Mouse (Mus musculus) hindbrain, embryonic 10.5 days (tissue): ENCODE measurements around the gene Plekhg3. TPM values are rescaled to one million over a fixed set of nuclear protein-coding genes. Genes with fewer than 3 reads are reported as not detected.

Experiments used
- DNase-seq: peaks from one replicate; pipeline ENCODE4 v3.0.0-alpha.2; 2017; ENCODE audit warnings: low spot score
- H3K27ac ChIP-seq: fragments of 300-500 bp; sonication (generic); 2 replicates; pipeline ENCODE4 v1.5.1; 2016; ENCODE audit warnings: mild to moderate bottlenecking, moderate library complexity
- H3K27me3 ChIP-seq: fragments of 300-500 bp; sonication (generic); 2 replicates; pipeline ENCODE4 v1.6.1; 2016; ENCODE audit warnings: mild to moderate bottlenecking; ENCODE audit not compliant: poor library complexity, insufficient read depth, severe bottlenecking
- H3K36me3 ChIP-seq: fragments of 300-500 bp; sonication (generic); 2 replicates; pipeline ENCODE4 v1.6.1; 2016; ENCODE audit warnings: mild to moderate bottlenecking, moderate library complexity
- H3K4me1 ChIP-seq: fragments of 300-500 bp; sonication (generic); replicated peaks from 2 replicates; pipeline ENCODE4 v1.6.1; 2016; ENCODE audit warnings: mild to moderate bottlenecking
- H3K4me3 ChIP-seq: fragments of 300-500 bp; sonication (generic); 2 replicates; pipeline ENCODE4 v1.5.1; 2016; ENCODE audit warnings: mild to moderate bottlenecking, moderate library complexity
- H3K9me3 ChIP-seq: fragments of 300-500 bp; sonication (generic); 2 replicates; pipeline ENCODE4 v1.6.1; 2016; ENCODE audit warnings: mild to moderate bottlenecking, moderate library complexity
- WGBS: fragments of 180-500 bp; shearing (Covaris S2); methylation state at CpG from one replicate; pipeline ENCODE4 v1.1.7; 2016; 5-methylcytosine and 5-hydroxymethylcytosine counted together
- polyA plus RNA-seq: library from polyadenylated mRNA; unstranded; fragments of >200 nt; fragmentation: Nextera tagmentation; extraction: Ambion mirVana; gene quantifications from 2 replicates; pipeline ENCODE4 v1.2.1, GENCODE M21; 2016

Gene Plekhg3
- polyA plus RNA-seq, 1 experiment from 2014 or later: 2.1 TPM

GRCm38 (mm10) chr12:76619847-76620246 lies 89.2 kb downstream of the Plekhg3 start:
- 49% methylated on average over 5 of the region's 5 CpGs for WGBS
- H3K36me3 ChIP-seq: no peaks in the 10 kb centered on the region
- H3K4me3 ChIP-seq: no peak overlapping the region
- H3K27me3 ChIP-seq: no peaks in the 10 kb centered on the region
- H3K27ac ChIP-seq: no peak overlapping the region
- no peak for DNase-seq
- peaks cover 23% of the 10 kb centered on the region for H3K4me1 ChIP-seq
- no peaks in the 10 kb centered on the region for H3K9me3 ChIP-seq

- H3K4me3 ChIP-seq: no peak overlapping the region
- no peaks in the 10 kb centered on the region for H3K9me3 ChIP-seq
- DNase-seq: no peak
- no peak overlapping the region for H3K27ac ChIP-seq
- H3K27me3 ChIP-seq: no peaks in the 10 kb centered on the region
- 87% methylated on average over 6 of the region's 6 CpGs for WGBS
- H3K4me1 ChIP-seq: peaks cover 12% of the 10 kb centered on the region
- no peaks in the 10 kb centered on the region for H3K36me3 ChIP-seq
Observed at GRCm38 (mm10) chr12:76623374-76623773, 92.7 kb downstream of the Plekhg3 start.

Other genes starting within 250 kb of the Plekhg3 start
- gene Akap5, start 206.0 kb upstream of the Plekhg3 start, polyA plus RNA-seq: 3.7 and 4.0 TPM in 2 replicates
- 16.5 and 17.9 TPM in 2 replicates for gene Zbtb25, start 161.3 kb upstream of the Plekhg3 start, polyA plus RNA-seq
- 5.6 and 7.9 TPM in 2 replicates for gene Zbtb1, start 160.6 kb upstream of the Plekhg3 start, polyA plus RNA-seq
- 9.5 and 9.8 TPM in 2 replicates for gene Hspa2, start 126.7 kb upstream of the Plekhg3 start, polyA plus RNA-seq
- 1.1 and 1.5 TPM in 2 replicates for gene Ppp1r36, start 113.4 kb upstream of the Plekhg3 start, polyA plus RNA-seq
- 4.8 TPM in 2 replicates for gene Sptb, start 179.7 kb downstream of the Plekhg3 start, polyA plus RNA-seq
- gene Churc1, start 234.6 kb downstream of the Plekhg3 start, polyA plus RNA-seq: 132 and 135 TPM in 2 replicates
- gene Fntb, start 234.7 kb downstream of the Plekhg3 start, polyA plus RNA-seq: 50.6 and 51.8 TPM in 2 replicates